Mouse (Mus musculus) activated CD4-positive, CD25-positive, alpha-beta regulatory T cell, adult 4 months (primary cell): ENCODE data around the gene Etnk2. TPM values are rescaled to one million over a fixed set of nuclear protein-coding genes. Genes with fewer than 3 reads are reported as not detected.

Experiments
- ATAC-seq: one replicate; pipeline ENCODE4 v1.8.0; 2017
- polyA plus RNA-seq, 2 experiments: library from polyadenylated mRNA; unstranded; fragments of 100-300 nt; shearing (Covaris generic); gene quantifications; one replicate each; pipeline ENCODE4 v1.2.1; 2017

The Etnk2 gene
- polyA plus RNA-seq, 2 experiments from 2014 or later, result 0.20 TPM; not detected in 1

DNA sequence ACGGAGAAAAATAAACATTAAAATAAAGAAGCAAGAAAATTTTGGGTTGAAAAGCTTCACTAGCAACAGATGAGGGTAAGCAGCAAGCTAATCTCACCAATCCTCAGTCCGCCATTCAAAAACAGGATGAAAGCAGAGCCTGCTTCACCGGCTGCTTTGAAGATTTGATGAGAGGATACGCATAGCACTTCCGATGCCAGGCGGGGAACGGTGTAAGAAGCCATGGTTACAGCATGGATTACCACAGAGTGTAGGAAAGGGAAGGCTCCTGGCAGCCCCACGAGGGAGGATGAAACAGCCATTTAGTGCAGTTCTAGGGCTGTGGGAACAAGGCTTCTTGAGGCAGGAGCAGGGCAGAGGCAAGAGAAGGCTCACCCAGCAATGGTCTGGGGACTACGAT is 11.6 kb upstream of the Etnk2 start:
- ATAC-seq, result no peak

DNA sequence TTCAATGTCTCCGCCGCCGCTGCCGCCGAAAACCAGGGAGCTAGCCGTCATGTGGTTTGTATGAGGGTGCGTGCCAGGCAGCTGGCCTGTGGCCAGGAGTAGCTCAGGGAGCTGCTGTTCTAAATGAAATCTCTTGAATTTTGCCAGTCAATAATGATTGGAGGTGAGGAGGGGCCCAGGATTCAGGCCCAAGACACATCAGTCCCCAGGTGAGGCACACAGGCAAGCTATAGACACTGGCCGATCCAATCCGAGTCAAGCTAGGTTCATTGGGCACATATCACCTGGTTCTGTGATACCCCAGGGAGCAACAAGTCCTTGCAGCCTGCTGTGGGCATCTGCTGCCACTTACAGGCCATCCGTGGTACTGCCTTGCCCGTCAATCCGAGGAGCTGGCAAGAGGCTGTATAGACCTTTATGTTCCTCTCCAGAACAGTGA is 10.0 kb upstream of the Etnk2 start:
- ATAC-seq, result no peak

DNA sequence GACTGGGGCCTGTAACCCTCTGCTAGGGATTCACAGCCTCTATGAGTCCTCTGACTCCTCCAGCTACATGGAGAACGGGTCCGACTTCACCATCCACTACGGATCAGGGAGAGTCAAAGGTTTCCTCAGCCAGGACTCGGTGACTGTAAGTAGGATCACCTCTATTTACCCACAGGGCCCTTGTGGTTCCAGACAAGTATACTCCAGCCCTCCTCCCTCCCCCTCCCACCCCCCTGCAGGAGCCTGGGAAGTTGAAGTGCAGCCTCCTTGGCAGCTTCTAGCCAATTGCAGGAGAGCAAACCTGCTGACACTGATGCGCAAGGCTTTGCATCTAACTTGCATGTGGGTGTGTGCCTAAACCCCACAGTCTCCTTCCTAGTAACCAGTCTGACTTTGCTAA is 7.9 kb upstream of the Etnk2 start:
- ATAC-seq, result no peak

DNA sequence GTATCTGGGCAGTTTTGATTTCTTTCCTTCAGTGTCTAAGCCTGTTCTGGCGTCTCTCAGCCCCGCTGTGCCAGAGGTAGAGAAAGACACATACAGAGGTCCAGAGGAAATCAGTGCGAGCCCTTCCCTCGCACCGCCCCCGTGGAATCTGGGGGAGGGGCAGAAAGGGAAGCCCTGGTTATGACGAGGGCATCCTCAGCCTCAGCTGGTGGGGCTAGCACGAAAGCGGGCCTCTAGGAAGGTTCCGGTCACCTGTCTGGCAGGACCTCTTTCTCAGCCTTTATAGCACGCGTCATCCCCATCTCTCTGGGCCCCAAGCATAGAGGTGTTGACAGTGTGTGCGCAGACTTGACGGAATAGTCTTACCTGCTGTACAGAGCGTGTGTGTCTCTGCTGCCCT is 7.5 kb upstream of the Etnk2 start:
- ATAC-seq, result no peak

DNA sequence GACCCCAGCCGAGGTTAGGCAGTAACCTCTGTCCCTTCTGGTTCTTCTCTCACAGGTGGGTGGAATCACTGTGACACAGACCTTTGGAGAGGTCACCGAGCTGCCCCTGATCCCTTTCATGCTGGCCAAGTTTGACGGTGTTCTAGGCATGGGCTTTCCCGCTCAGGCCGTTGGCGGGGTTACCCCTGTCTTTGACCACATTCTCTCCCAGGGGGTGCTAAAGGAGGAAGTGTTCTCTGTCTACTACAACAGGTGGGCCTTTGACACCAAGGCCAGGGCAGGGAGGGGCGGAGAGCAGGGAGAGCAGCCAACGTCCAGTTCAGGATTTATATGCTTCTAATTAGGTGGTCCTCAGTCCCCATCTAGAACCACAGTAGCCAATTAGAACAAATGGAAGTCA is 7.0 kb upstream of the Etnk2 start:
- ATAC-seq, result no peak

DNA sequence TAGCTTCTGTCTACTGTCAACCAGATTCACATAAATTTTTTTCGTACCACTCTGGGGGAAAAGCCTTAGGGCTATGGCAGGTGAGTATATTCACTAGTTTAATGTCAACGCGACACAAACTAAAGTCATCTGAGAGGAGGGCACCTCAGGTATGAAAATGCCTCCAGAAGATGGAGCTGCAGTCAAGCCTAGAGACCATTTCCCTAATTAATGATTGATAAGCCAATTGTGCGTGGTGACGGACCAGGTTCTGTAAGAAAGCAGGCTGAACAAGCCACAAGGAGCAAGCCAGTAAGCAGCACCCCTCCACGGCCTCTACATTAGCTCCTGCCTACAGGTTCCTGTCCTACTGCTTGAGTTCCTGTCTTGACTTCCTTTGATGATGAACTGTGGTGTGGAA is 2.4 kb upstream of the Etnk2 start:
- ATAC-seq, result no peak

DNA sequence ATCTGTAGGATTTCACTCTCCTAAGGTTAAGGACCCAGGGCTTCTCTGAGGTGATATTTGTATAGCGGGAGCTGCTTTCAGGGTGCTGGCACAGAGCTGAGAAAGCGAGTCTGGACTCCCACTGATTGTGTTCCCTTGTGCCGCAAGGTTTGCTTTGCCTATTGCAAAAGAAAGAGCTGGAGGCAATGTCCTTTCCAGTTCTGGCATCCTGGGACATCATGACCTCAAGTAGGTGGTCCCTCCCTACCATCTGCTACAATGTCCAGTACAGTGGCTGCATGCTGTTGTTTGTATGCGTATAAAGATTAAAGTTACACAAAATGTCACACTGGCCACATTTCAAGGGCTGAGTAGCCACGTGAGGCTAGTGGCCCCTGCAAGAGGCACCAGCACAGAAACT is 1.3 kb upstream of the Etnk2 start:
- ATAC-seq, result no peak

DNA sequence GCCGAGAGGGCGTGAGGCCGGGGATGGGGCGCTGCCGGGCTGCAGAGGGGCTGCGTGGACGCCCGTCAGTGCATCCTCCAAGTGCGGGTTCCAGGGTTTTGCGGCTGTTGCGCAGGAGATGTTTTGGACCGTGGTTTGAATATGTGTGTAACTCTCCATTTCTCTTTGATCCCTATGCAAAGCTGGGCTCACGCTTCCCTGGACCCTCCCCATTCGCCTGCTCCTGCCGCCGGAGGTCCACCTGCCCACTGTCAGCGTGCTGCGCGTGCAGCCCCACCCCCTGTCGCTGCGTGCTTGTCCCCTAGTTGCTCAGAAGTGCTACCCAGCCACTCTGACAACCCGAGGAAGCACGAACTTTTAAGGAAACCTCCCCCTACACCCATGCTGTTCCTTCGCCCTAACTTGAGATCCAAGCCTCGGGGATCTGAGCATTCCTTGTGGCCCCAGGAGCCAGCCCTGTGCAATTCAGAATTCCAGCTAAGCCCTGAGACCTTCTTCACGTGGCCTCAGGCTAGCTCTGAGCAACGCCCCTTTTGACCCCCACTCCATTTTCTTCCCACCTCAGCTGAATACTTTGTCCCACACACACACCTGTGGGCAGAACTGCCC is 754 bp downstream of the Etnk2 start:
- ATAC-seq, result no peak

DNA sequence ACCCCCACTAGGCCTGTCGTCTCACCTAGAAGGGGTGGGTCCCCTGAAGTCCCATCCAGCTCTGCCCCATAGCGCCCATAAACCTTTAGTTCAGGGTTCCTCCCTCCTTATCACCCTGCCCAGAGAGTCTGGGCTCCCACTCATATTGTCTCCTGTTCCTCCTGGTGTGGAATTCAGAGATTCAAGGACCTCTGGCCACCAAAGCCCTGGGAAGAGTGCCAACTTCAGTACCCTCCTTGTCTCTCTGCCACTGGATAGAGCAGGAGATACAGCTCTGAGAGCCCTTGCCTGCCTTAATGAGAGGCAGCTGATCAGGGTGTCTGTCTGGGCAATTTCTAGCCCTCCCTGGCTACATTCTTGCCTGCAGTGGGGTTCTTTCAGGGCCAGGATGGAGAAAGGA is 1.5 kb downstream of the Etnk2 start:
- ATAC-seq, result no peak

DNA sequence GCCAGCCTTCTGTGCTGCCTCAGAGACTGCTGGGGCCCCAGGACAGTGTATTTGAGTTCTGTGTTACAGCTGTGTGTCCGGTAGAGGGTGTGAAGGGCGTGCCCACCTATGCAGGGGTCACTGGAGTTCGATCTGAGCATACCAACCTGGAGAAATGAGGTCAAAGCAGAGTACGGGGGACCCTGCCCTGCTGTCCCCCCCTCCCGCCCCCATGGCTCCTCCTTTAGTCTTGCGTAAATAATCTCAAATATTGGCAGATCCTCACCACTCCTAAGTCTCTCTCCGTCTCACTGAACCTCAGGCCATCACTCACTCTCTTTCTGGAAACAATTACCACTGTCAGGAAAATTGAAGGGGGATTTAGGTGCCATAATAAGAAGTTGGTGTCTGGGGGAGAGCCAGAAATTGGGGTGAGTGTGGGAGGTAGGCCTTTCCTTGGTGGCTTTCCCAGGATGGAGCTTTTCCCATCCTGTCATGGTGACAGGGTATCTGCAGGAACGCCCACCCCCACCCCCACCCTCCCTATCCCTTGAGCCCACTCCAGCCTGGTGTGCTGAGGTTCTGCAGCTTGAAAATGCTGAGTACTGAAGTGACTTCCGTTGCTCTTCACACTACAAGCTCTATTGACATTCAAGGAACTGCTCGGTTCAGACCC is 3.7 kb downstream of the Etnk2 start:
- ATAC-seq, result no peak

DNA sequence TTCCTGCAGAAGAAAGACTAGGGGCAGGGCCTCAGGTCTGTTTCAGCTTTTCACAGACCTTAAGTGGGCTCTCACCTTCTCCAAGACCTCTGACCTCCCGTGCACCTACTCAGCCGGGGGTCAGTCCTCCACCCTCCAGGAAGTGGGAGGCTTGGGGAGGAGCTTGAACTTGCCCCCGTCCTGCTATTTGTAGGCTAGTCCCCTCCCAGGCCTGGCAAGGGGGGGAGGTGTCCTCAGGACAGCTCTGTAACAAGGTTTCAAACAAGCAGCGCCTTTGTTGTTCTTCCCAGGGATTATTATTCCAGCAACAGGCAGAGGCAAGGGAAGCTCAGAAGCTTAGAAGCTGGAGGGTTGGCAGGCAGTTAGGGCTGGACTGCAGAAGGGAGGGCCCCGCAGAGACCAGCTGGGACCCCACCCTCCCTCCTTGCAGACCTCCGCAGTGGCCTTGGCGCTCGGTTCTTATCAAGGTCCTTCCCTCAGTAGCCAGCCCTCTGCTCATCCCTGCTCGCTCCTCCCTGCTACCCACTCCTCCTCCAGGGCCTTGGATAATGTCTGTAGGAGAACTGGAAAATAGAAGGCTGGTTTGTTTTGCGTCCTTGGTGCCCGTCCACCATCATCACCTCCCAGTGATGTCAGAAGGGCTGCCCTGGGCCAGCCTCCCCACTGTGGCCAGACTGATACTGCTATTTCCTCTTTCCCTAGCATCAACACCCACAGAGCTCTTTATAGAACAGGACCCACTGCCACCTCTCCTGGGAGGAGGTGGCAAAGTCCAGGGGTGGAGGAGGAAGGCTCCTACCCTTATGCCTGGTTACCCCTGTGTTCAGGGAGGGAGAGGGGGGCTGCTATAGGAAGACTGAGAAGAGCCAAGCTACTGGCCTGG is 4.5 kb downstream of the Etnk2 start:
- no peak for ATAC-seq

DNA sequence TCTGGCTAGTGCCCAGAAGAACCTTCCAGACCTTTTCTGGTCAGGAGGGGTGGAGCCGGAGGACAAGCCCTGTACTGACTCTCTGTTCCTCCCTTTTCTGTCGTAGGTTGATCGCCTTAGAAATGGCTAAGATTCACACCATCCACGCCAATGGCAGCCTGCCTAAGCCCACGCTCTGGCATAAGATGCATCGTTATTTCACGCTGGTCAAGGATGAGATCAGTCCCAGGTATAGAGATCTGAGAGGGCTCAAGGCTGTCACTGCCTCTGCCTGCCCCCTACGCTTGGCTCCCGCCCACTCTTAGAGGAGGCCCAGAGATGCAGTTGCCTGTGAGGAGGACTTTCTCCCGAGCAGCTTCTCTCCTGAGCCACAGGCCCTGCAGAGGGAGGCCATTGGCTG is 5.3 kb downstream of the Etnk2 start:
- no peak for ATAC-seq

DNA sequence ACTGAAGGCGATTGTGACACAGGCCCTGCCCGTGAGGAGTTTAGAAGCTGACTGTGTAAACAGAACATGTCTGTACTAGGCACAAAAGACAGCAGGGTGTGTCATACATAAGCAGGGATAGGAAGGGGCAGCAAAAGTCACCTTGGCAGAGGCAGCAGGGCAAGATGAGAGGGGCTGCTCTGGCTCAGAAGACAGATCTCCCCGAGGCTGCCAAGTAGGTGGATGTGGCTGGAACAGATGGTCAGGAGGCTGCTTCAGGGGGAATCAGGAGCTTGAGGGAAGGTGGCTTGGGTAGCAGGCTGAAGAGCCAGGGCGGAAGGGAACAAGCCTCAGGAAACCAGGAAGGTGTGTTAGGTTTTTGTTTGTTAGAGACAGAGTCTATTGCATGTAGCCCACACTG is 7.0 kb downstream of the Etnk2 start:
- ATAC-seq, result no peak

DNA sequence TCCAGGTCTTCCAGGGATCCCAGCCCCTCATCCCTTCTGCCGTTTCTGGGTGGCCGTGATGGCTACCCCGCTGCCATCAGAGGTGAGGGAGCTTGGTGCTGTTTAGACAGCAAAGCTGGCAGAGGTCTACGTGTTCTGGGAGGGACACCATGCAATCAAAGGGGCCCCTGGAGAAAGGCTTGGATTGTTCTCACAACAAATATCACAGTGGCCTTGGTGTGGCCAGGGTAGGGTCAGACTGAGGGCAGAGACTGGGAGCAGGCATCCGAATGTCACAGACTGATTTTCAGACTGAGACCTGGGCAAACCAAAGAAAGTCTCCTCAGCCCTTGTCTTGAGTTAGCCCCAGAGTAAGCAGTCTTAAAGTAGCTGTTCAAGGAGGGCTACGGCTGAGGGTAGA is 8.1 kb downstream of the Etnk2 start:
- no peak for ATAC-seq

DNA sequence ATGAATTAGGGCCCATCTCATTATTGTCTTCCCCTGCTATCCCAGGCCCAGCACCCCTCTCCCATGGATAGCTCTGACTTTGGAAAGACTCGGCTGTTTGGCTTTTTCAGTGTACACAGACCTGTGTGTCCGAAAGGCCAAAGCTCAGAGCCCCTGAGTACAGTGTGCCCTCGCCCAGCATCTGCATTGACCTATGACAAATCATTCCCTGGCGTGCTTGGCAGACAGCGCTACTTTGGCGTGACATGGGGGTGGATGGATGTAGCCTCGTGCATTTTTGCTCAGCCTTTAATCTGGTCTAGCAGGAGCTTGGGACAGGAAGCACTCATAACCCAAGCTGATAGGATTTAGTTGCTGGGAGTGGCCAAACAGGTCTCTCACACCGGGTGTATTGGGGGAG is 8.7 kb downstream of the Etnk2 start:
- no peak for ATAC-seq

DNA sequence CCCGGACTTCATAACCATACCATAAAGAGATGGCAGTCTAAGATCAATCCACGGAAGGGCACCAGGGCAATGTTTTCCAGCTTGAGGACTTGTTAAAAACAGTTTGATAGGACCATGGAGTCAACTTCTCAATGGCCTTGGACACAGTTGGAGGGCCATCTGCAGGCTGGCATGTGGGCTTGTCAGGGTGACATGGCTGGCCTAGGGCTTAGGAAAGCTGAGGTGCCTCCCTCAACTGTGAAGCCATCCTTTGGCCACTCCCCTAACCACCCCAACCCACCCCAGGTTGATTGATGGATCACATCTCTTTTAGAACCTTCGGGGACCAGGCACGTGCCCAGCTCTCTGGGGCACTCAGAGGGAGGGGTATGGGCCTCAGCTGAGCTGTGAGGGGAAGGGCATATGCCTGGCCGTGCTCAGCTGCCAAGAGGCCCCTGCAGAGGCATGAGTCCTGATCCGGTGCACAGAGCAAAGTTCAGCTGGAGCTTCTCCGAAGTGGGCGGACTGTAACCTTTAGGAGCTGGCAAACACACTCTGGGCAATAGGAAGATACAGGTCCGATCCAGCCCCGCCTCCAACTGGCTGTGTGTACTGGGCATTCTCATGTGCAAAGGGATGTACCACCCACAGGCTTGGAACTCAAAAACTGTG is 12.4 kb downstream of the Etnk2 start:
- ATAC-seq, result no peak

DNA sequence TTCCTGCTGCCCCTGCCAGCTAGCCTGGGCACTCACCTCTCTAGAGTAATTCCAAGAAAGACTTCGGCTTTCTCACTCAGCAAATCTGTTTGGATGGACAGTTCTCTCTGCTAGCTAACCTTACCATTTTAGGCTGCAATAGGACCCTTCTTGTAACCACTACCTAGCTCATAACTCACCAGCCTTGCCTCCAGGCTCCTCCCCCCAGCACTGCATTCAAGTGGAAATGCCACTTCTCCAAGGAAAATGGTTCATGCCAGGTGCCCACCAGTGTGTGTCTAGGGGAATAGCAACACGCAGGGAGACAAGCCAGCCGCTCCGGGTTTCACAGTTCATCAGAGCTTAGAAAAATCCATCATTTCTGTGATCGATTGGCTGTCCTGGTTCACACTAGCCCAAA is 14.2 kb downstream of the Etnk2 start:
- ATAC-seq, result no peak

DNA sequence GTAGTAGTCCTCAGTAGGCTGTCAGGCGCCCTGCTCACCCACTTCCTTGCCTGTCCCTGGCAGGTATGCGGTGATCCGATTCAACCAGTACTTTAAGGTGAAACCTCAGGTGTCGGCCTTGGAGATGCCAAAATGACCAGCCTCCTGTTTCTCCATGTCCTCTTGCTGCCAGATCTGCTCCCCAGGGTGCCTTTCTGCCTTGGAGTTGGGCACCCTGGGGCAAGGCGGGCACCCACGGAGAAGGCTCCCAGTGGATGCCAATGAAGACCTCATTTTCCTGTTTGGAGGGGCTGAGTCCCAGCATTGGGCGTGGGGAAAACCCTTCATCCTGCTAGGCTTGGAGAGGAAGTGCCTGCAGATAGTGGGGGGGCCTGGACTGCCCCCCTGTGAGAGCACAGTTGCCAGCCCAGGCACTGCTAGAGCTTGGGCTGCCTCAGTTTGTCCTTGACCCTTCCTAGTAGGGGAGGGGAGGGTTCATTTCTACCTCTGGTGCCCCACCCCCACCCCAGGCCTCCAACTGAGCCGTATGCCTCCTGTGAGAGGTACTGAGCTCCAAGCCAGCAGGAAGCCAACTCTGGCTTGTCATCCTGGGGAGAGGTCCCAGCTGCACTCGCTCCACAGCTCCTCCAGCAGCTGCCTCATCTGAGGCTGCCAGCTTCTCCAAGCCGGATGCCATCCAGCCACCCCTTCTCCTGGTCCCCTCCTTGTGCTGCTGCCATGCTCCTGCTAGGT is 16.0 kb downstream of the Etnk2 start:
- ATAC-seq, result no peak

DNA sequence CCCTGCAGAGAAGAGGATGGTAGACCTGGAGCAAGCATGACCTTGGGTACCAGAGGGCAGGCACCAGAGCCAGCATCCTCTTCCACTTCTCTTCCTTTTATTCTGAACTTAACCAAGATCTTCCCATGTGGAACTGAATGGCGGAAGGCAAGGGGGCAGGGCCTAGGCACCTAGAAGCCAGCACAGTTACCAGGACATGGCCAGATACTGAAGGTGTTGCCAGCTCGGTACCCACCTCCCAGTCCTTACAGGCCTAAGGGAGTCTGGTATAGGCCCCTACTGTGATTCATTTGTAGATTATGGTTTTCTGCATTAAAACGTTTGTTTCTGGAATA is 16.6 kb downstream of the Etnk2 start:
- no peak for ATAC-seq

DNA sequence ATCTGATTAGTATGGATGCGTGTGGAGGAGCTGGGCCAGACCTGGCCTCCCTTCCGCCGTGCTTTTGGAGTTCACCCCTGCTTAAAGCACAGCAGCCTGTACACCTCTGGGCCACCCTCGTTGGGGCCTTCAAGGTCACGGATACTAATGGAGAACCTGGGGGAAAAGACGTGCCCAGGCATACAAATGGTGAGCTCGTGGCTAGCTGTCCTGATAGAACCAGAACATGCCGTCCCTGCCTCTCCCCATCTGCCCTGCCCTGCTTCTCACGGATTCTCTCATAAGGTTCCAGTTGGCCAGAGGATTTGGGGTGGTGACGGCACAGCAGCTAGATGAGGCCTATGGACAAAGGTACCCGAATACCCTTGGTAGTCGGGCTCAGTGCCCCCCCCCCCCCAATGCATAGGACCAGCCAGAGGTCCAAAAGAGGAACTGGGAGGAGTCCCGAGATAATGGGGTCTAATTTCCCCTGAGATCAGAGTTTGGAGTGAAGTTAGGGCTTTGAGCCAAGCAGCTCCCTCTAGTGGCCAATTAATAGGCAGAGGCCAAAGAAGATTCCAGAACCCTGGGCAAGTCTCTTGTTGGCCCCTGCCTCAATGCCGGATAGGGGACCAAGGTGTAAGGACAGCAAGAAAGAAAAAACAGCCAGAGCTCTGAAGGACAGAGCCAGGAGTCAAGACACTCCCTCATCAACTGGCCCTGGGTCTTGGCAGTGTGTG is 17.1 kb downstream of the Etnk2 start:
- no peak for ATAC-seq

DNA sequence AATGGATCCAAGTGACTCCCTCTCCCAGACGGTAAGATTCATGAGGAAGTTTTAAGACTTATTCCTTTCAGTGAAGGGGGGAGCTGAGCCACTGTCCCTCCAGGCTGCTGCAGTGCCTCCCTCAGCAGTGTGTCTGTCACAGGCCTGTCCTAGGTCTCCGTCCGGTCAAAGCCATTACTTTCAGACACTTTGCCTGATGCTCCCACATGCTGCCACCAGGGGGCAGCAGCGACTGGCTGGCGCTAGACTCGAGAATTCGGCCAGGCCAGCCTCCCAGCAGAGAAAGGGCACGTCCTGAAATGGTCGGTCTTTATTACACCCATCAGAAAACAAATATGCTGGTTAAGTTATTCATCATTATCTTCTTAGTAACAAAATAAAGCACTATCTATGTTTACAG is 18.6 kb downstream of the Etnk2 start:
- no peak for ATAC-seq

DNA sequence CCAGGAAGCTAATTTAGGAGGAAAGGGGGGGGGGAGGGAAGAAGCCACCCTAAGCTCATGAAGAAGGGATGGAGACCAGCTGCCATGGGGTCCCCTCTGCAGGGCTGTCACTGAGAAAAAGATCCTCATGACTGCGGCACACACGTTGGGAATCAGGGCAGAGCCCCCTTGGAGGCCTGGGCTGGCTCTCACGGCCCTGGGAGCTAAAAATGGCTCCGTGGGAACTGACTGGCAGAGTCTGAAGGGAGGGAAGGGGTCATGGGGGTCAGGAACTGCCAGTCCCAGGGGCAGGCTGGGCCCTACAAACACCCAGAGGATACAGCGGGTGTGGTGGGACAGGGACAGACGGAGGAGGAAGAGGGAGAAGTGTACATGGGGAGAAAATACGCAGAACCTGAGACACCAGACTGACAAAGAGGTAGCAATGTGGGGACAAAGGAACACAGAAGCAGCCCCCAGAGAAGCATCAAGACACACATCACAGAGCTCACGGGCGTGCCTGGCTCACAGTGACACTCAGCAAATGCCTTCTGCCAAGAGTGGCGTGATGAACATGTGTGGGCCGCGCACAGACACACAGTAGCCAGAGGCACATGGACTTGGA is 19.3 kb downstream of the Etnk2 start:
- no peak for ATAC-seq
